Mouse (Mus musculus) bone marrow, adult 2 months (tissue): Measurements from ENCODE around the gene Man1c1.

Experiments used
- CTCF ChIP-seq: fragments of 200-500 bp; IDR thresholded peaks from 2 replicates; pipeline ENCODE4 v1.5.1; 2011; ENCODE audit warnings: low read length, control low read depth; ENCODE audit not compliant: control insufficient read depth, insufficient read depth
- POLR2A ChIP-seq: fragments of 200-500 bp; IDR thresholded peaks from 2 replicates; pipeline ENCODE4 v1.6.1; 2011; ENCODE audit warnings: low read depth, mild to moderate bottlenecking, control low read depth, low read length, borderline replicate concordance; ENCODE audit not compliant: control insufficient read depth

- no peak for TF ChIP-seq POLR2A
- TF ChIP-seq CTCF = no peak
Measured at GRCm38 (mm10) chr4:134702981-134703834, 882 bp downstream of the Man1c1 start.
